Mouse (Mus musculus): ENCODE results near the gene Frmd4a.

GRCm38 (mm10) chr2:4559883-4560247 lies 542.3 kb downstream of the Frmd4a start:
- TF ChIP-seq CTCF (IDR thresholded peaks at IDR 0.05; ENCODE audit: borderline replicate concordance, extremely low read depth, insufficient read depth, insufficient read length): no peak
- no peak for TF ChIP-seq POLR2A (IDR thresholded peaks at IDR 0.05; ENCODE audit: borderline replicate concordance, extremely low read depth, insufficient read depth, insufficient read length, poor library complexity, severe bottlenecking)
